Mouse (Mus musculus) brown adipose tissue, adult 24 weeks (tissue): ENCODE results near the gene Gramd4. TPM values are rescaled to one million over a fixed set of nuclear protein-coding genes. Genes with fewer than 3 reads are reported as not detected.
"Not testable (repeated sequence)": the region's sequence is repeated elsewhere in the genome, so short reads cannot be mapped to it uniquely, and the experiment has no call there.

Source experiments
- H3K27ac ChIP-seq: fragments of 200-500 bp; replicated peaks from 2 replicates; pipeline ENCODE4 v1.5.1; 2012; ENCODE audit warnings: low read depth, mild to moderate bottlenecking, low read length
- H3K4me1 ChIP-seq: fragments of 200-500 bp; 2 replicates; pipeline ENCODE4 v1.6.1; 2012; ENCODE audit warnings: low read length, mixed read lengths; ENCODE audit not compliant: control insufficient read depth, insufficient read depth, insufficient read length
- H3K4me3 ChIP-seq: fragments of 200-500 bp; 2 replicates; pipeline ENCODE4 v1.5.1; 2012; ENCODE audit warnings: low read depth, mild to moderate bottlenecking, low read length, moderate library complexity; ENCODE audit not compliant: insufficient read depth
- polyA plus RNA-seq: library from polyadenylated mRNA; stranded (reverse); fragments of >200 nt; gene quantifications from 2 replicates; pipeline ENCODE4 v1.2.4, GENCODE M21; 2012; ENCODE audit not compliant: missing spikeins, insufficient read depth, insufficient read length

The Gramd4 gene
- polyA plus RNA-seq, 1 experiment, result 13.5 TPM

- no peak overlapping the region for H3K27ac ChIP-seq
- no peak overlapping the region for H3K4me3 ChIP-seq
- no peaks in the 10 kb centered on the region for H3K4me1 ChIP-seq
Observed at GRCm38 (mm10) chr15:86034781-86035360, 22.6 kb upstream of the Gramd4 start.

GRCm38 (mm10) chr15:86035913-86036312 is 21.6 kb upstream of the Gramd4 start:
- no peak overlapping the region for H3K27ac ChIP-seq
- H3K4me3 ChIP-seq, result no peak overlapping the region
- H3K4me1 ChIP-seq, result no peaks in the 10 kb centered on the region

DNA sequence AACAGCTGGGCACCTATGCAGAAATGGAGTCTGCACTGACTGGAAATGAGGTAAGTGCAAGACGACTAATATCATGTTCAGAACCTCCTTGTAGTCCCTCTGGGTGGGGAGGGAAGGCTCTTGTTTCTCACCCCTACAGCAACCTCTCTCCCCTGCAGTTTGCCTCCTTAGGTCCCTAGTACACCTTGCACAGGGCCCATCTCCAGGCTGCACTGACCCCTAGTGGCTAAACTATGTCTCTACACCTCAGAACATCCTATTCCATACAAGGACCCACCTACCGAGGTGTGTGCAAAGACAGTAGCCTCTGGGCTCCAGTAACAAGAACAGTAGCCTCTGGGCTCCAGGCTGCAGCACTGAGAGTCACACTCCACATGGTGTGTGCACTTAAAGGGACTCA is 18.7 kb upstream of the Gramd4 start:
- H3K4me3 ChIP-seq, result no peak overlapping the region
- H3K4me1 ChIP-seq, result no peaks in the 10 kb centered on the region
- no peak overlapping the region for H3K27ac ChIP-seq

DNA sequence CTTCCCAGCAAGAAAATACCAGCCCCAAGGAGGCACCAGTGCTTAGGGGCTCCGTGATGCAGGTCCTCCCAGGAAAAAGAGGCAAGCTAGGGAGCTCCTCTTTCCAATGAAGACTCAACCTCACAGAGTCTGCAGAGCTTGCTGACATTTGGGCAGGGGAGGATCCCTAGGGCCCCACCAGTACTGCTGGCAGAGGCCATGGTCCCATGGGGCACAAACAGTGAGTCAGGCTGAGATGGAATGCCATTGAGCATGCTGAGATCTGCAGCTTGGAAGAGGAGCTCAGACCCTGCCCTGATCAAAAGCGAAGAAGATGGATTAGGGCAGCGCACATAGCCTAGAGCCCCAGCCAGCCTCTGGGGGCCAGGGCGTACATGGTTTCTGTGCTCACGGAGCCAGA is 16.1 kb upstream of the Gramd4 start:
- no peak overlapping the region for H3K4me3 ChIP-seq
- no peak overlapping the region for H3K27ac ChIP-seq
- no peaks in the 10 kb centered on the region for H3K4me1 ChIP-seq

DNA sequence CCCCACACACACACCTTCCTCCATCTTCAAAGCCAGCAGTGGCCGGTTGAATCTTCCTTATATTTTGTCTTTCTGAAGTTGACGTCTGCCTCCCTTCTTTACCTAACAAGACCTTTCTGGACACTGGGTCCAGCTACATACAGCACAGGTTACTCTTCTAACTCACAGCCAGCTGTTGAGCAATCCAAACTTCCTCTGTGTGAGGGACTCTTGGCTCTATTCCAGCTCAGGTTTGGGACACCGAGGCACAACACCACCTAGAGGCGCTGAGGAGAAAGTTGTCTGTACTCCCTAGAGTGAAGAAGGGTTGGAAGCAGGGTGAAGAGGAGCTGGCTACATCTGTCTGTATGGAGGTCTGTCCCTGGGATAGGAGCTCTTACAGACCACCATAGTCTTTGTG is 15.1 kb upstream of the Gramd4 start:
- no peak overlapping the region for H3K27ac ChIP-seq
- no peaks in the 10 kb centered on the region for H3K4me1 ChIP-seq
- H3K4me3 ChIP-seq, result no peak overlapping the region

DNA sequence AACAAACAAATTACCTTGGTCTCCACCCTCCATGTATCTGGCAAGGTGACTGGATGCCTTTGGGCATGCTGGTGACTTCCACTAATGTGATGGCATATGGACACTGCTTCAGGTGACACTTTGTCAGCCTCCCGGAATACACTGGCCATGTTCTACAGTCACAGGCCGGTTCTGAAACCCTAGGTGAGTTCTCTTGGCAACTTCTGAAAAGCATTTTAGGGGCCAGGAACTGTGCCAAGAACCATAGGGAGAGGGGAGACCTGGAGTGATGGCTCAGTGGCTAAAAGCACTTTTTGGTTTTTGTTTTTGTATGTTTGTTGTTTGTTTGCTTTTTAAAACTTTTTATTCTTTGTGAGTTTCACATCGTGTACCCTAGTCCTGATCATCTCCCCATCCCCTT is 8.0 kb upstream of the Gramd4 start:
- H3K4me3 ChIP-seq, result no peak overlapping the region
- H3K27ac ChIP-seq, result no peak overlapping the region
- H3K4me1 ChIP-seq, result no peaks in the 10 kb centered on the region

GRCm38 (mm10) chr15:86050170-86050743 is 7.2 kb upstream of the Gramd4 start:
- Histone ChIP-seq H3K27ac (no peak overlapping the region), H3K4me3 (no peak overlapping the region), H3K4me1 (no peaks in the 10 kb centered on the region)

DNA sequence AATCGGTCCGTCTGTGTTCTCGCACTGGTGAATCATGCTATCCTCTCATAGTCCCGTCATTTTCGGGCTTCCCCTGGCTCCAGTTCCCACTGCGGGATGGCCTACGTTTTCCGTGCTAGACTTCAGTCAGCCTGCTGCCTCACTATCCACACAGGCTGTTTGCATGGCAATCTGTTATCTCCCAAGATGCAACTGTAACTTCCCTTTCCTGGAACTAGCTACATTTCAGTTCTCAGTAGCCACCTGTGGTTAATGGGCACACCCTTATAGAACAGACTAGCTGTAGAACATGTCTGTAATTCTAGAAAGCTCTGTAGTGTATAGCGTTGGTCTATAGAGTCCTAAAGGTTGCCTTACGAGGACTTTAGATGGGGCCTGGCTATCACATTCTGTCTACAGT is 6.3 kb upstream of the Gramd4 start:
- no peak overlapping the region for H3K27ac ChIP-seq

GRCm38 (mm10) chr15:86051878-86052478 is 5.5 kb upstream of the Gramd4 start:
- Histone ChIP-seq H3K27ac (no peak overlapping the region), H3K4me1 (0 out of 2 replicates have a peak, but pooled peaks cover under 1% of the 10 kb centered on the region), H3K4me3 (no peak overlapping the region)

More for the DNA sequence above, 6.3 kb upstream of the Gramd4 start:
- Histone ChIP-seq H3K4me1 (no peaks in the 10 kb centered on the region), H3K4me3 (no peak overlapping the region)

DNA sequence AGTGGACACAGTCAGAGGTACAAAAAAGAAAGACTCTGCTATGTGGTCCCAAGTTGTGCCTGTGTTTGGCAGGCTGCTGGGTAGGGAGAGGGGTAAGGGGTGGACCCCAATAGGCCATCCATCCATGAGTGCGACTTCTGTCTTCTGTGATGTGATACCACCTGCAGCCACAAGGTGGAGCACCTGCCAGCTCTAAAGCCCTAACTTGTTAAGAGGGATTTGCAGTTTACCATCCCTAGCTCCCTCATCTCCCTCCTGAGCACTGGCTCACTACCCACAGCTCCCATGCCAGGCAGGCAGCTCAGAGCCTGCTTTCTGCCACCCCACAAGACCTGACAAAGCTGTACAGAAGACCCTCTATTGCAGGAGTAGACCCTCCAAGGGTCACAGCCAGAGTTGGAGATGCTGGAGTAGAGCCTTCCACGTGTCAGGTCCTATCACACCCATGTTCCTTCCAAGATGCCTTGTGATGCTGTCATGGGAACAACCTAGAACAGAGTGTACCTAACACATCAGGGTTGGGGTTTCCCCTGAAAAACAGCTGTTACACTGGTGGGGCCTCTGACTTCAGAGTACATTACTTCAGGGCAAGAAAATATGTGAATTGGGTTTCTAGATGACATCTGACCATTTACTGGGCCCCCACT is 3.5 kb upstream of the Gramd4 start:
- H3K27ac ChIP-seq, result no peak overlapping the region
- H3K4me3 ChIP-seq, result no peak overlapping the region
- H3K4me1 ChIP-seq, result 0 out of 2 replicates have a peak, but pooled peaks cover 5% of the 10 kb centered on the region

GRCm38 (mm10) chr15:86054861-86055260 is 2.6 kb upstream of the Gramd4 start:
- not testable (repeated sequence) for H3K27ac ChIP-seq, H3K4me1 ChIP-seq, H3K4me3 ChIP-seq

DNA sequence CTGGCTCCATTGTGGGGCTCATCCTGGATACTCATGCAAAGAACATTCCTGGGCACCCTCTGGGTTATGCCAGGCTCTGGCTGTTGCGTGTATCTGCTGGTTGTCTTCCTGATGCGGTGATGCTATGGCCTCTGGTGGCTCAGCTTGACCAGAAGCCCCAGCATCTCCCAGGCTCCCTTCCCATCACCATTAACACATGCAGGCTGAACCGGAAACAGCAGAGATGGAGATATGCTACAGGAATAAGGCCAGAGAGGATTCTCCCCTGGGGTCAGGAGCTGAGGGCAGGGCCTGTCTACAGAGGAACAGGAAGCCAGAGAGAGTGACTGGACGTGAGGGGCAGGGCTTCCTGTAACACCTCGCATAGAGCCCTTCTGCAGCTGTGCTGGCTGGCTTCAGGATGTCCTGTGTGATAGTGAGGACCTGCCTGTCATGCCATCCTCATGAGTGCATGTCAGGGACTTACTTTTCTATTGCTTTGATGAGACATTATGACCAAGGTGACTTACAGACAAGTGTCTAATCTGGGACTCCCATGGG is 1.2 kb upstream of the Gramd4 start:
- Histone ChIP-seq H3K4me3 (no peak overlapping the region), H3K27ac (no peak overlapping the region), H3K4me1 (peaks cover 20% of the 10 kb centered on the region)

DNA sequence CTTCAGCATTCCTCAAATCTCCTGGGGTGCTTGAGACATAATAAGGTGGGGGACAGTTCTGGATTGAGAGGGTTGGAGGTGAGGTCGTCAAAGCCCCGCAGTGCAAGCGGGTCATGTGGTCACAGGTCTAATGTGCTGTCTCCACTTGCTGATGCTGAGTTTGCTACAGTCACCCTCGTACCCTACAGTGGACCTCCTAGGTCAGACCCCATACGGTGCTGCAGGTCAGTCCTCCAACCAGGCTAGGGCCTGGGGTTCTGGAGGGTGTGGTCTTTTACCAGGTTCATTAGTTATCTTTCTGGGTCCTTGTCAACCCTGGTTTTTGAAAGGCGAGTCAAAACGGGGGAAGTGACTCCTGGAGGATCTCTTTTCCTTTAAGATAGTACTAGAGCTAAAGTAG is 413 bp downstream of the Gramd4 start:
- Histone ChIP-seq H3K4me3 (peak overlapping the region; percentile 61), H3K4me1 (peaks cover 25% of the 10 kb centered on the region), H3K27ac (peak overlapping the region; percentile 19)

- Histone ChIP-seq H3K27ac (peak overlapping the region; percentile 67), H3K4me3 (peak overlapping the region; percentile 93), H3K4me1 (peaks cover 25% of the 10 kb centered on the region)
Observed at GRCm38 (mm10) chr15:86058394-86058915, 960 bp downstream of the Gramd4 start.
